Mouse (Mus musculus) lung, postnatal 0 days (tissue): Measurements from ENCODE around the gene Corin.

Experiments used
- CTCF ChIP-seq: IDR thresholded peaks from 2 replicates; pipeline ENCODE4 v1.5.1; 2016; ENCODE audit warnings: antibody characterized with exemption, mild to moderate bottlenecking
- EP300 ChIP-seq: IDR thresholded peaks from 2 replicates; pipeline ENCODE4 v1.6.1; 2016; ENCODE audit warnings: antibody characterized with exemption, mild to moderate bottlenecking, control low read depth

- TF ChIP-seq CTCF, result no peak
- TF ChIP-seq EP300, result no peak
Observed at GRCm38 (mm10) chr5:72282907-72283306, 221.4 kb downstream of the Corin start.
